Mouse (Mus musculus) heart, postnatal 10 days (tissue): ENCODE data around the gene Tcp10c. TPM values are rescaled to one million over a fixed set of nuclear protein-coding genes. Genes with fewer than 3 reads are reported as not detected.
A peak's percentile ranks its signal among the peaks of the same experiment; 100 is the strongest.
"Not testable (repeated sequence)": the region's sequence is repeated elsewhere in the genome, so short reads cannot be mapped to it uniquely, and the experiment has no call there.

Experiments used
- DNase-seq, 2 experiments: peaks; one replicate each; pipeline ENCODE4 v3.0.0; 2021
- intact Hi-C: fragments of 180-260 bp; cut with DNase I; formaldehyde crosslinking; loops from one replicate; pipeline ENCODE4 v1.15.1; 2025
- total RNA-seq, 2 experiments: library from RNA; stranded (reverse); gene quantifications; 2 replicates each; pipeline ENCODE4 v1.2.3; 2021

Gene Tcp10c
- total RNA-seq, result not detected

DNA sequence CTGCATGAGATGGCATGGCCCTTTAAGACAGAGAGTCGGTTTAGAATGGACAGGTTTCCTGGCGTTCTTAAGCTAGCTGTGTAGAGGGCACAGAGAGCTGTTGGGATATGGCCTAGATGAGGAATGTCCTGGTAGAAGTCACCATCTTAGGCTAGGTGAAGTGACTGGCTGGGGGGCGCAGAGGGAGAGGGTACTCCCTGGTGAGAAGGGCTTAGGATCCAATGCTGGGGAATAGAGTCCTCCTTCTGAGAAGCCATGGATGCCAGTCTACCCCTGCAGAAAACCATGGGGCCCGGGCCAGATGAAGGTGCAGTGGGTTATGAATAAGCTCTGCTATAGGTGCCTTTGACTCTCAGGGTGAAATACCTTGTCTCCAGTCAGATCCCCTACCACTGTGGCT, at the start of gene Tcp10c:
Gene Tcp10c (plus strand): TSS at position 52 of the 400 bp plus-strand sequence.
- DNase-seq, intact Hi-C loops: not testable (repeated sequence)

GRCm38 (mm10) chr17:13307852-13308251, 46.5 kb upstream of the Tcp10c start:
- intact Hi-C loops, result not testable (repeated sequence)
- peak in 1 of 2 experiments; percentile 36 for DNase-seq

DNA sequence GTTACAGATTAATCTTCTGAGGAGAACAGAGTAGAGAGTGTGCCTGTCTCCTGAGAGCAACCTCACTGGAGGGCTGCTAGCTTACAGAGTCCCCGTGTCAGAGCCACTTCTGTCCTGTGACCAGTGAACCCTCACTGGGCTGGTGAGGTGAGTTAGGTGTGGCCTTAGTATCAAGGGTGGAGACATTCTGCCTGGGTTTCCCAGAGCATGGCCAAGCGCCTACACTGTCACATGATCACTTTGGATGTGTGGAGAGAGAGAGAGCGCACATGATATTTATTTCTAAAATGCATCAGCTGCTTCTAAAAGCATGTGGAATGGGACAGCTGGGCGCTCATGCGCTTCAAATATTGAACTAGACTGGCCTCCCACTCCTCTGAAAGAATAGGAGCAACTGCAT, 46.0 kb upstream of the Tcp10c start:
- intact Hi-C loops, result not testable (repeated sequence)
- peak in 1 of 2 experiments; percentile 4 for DNase-seq

DNA sequence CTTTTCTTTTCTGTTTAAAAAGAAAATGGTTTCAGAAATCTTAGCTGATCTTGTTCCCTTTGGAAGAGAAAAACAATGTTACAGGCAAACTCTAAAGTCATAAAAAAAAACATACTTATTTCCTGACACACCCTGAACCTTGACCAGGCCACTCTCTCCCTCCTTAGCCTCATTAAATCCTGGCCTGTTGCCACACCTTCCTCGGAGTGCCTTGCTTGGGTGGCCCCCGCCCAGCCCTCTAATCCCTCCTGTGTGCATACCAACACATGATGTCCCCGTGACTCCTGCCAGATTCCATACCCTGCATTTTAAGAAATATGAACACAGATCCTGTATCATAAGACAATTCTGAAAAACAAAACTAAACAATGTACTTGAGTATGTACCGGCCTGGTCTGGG, 45.6 kb upstream of the Tcp10c start:
- intact Hi-C loops, result not testable (repeated sequence)

DNA sequence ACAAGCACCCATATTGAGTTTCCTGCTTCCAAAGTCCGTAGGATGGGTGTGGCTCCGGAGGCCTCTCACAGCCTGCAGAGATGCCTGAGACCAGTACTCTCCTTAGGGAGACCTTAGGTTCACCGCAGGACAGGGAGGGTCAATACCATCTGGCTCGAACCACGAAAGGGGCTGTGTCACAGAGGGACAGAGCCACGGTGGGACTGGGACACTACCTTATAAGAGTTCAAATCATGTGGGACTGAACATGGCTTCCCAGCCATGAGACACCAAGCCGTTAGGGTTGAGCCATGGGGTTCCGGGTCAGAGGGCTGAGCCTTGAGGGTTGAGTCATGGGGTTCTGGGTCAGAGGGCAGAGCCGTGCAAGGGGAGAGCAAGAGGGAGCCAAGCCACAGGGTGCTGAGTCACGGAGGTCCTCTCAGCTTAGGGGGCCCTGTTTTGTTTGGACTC, 45.2 kb upstream of the Tcp10c start:
- DNase-seq, result peak in 1 of 2 experiments; percentile 9
- intact Hi-C loops, result not testable (repeated sequence)

More for the DNA sequence above, 45.6 kb upstream of the Tcp10c start:
- DNase-seq, result not testable (repeated sequence)

GRCm38 (mm10) chr17:13329967-13330366, 24.4 kb upstream of the Tcp10c start:
- intact Hi-C loops, DNase-seq: not testable (repeated sequence)

DNA sequence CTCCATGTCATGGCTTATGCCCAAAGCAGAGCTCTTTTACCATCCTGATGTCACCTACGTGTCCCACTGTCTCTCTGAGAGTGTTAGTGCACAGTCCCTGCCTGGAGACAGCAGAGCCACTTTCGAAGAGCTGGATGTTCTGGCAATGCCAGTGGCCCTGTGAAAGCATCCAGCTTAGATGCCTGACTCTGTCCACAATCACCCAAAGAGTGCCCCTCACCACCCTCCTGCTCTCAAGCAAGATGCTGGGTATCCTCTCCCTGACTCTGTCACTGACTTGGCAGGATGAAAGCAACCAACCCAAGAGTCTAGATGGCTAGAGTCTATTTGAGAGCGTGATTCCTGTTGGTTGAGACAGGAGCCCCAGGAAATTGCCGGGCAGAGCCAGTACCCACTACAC, 23.2 kb upstream of the Tcp10c start:
- DNase-seq, intact Hi-C loops: not testable (repeated sequence)

- DNase-seq, intact Hi-C loops: not testable (repeated sequence)
Observed at GRCm38 (mm10) chr17:13332496-13332895, 21.9 kb upstream of the Tcp10c start.

DNA sequence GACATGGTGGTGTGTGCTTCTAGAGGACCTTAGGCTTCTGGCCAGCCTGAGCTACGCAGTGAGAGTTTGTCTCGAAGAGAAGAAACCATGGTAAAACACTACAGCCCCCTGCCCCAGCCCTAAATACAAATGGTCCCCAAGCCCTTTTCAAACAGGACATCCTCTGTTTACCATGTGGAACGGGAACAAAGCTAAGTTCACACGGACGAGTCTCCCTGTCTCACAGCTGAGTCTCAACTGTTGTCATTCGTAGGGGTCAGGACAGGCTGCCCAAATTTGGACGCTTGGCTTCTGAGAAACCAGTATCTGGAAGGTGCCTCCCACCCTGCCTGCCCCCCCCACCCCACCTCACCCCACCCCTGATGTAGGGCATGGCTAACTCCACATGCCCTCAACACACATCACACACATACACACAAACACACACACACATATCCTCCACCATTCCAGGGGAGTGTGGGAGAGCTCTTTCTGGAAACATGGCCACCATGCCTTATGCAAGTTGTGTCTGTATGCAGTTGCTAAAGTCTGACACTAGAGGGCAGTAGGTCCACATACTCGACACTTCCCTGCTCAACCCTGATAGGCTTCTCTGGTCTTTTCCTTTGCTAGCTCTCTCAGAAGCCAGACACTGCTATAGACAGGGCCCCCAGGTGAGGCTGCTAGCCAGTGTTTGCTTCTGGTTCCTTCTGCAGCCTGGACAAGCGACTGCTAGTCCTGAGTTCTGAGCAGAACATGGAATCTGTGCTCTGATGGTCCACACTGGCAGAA, 17.2 kb upstream of the Tcp10c start:
- intact Hi-C loops, result not testable (repeated sequence)
- DNase-seq, result peak; percentile 56 to 68

- intact Hi-C loops, DNase-seq: not testable (repeated sequence)
Observed at GRCm38 (mm10) chr17:13337931-13338330, 16.4 kb upstream of the Tcp10c start.

DNA sequence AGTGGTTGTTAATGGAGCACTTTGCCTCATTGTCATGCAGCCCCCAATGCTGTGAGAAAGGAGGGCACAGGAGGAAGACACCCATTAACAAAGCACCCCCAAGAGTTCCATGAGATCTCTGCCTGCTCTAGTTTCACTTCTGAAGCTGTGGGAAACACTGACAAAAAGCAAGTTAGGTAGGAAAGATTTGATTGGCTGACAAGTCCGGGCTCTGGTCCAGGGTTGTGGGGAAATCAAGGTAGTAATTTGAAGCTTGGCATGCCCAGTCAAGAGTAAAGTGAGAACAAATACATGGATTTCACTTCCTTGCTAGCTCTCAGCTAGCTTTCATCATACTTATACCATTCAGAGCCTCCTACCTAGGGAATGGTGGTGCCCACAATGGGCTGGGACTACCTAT, 14.3 kb upstream of the Tcp10c start:
- DNase-seq, intact Hi-C loops: not testable (repeated sequence)

DNA sequence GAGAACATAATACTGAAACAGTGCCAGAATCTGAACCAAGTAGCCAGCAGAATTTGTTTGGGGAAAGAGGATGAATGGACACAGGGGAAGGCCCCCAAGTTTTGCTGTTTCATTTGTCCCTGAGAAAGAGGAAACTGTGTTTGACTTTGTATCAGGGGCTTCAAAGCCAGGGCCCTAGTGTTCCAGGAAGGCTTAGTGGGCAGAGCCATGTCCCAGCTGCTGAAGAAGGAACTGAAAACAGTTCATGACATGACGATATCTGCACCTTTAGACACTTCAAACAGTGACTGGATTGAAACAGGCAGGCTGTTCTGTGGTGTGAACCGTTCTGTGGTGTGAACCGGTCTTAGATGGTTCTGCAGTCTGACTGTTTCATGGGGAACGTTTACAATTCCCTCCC, 8.4 kb upstream of the Tcp10c start:
- intact Hi-C loops, DNase-seq: not testable (repeated sequence)

DNA sequence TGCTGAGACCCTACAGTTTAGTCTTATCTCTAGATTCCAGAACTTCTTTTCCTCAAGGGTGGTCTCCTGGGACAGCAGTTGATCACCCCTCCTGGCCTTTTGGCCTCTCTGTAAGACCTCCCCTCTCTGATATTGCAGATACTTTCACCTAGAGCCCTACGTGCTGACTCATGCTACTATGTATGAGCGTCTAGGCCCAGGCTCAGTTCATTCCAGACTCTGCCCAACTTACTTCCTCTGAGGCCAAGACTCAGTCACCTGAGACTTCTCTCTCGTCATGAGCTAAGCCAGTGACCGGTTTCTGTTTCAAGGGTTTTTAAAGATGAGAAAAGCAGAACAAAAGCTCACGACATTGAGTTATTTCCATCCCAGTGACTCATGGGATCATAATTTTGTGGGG, 4.8 kb upstream of the Tcp10c start:
- DNase-seq, intact Hi-C loops: not testable (repeated sequence)

DNA sequence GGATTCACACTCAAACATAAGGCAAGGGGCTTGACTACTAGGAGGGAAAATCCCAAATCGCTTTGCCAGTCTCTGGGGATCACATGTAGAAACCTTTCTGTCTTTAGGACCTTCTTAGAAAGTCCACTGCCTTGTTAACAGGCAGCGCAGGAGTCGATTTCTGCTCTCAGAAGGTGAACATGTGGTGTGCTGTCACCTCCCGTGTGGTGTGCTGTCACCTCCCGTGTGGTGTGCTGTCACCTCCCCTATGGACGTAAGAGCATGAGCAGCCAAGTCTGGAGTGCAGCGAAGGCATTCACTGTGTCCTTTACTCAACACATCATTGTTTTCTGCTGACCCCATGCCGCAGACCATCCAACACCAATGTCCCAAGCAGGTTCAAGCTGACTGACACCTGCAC, 1.1 kb upstream of the Tcp10c start:
- DNase-seq, intact Hi-C loops: not testable (repeated sequence)

GRCm38 (mm10) chr17:13362489-13362888, 8.1 kb downstream of the Tcp10c start:
- DNase-seq, intact Hi-C loops: not testable (repeated sequence)

DNA sequence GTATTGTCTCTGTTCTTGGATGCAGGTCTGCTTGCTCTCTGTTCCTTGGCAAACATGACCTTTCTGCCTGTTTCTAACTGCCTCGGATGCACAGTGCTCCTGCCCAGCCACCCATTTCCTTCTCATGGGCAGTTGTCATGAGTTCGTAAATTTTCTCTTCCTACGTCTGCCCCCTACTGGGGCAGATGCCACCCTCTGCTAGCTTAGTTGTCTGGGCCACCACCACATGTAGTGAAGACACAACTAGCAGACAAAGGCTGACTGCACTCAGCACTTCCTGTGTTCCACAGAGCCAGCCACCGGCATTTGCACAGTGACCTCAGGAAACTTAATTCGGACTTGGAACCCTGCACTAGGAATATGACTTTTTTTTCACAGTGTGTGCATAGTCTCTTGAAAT, 9.4 kb downstream of the Tcp10c start:
- DNase-seq, intact Hi-C loops: not testable (repeated sequence)

DNA sequence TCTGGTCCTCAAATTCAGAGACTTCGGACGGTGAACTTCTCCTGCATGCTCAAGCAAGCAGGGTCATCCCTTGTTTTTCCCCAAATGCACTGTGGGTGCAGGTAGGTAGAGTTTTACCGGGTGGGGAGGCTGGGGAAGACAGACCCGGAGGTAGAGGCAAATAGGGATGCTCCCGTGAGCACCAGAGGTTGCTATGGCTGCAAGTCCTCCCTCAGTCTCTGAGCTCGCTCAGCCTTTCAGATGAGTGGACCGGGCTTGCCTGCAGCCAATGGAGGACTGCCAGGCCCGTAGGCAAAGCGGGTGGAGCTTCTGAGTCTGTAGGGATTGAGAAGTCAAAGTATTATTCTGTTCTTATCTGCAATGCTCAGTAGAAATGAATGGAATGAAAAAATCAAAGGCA, 9.8 kb downstream of the Tcp10c start:
- intact Hi-C loops, DNase-seq: not testable (repeated sequence)

- intact Hi-C loops, DNase-seq: not testable (repeated sequence)
Observed at GRCm38 (mm10) chr17:13367181-13367580, 12.8 kb downstream of the Tcp10c start.

GRCm38 (mm10) chr17:13368658-13369057, 14.3 kb downstream of the Tcp10c start:
- intact Hi-C loops, DNase-seq: not testable (repeated sequence)

DNA sequence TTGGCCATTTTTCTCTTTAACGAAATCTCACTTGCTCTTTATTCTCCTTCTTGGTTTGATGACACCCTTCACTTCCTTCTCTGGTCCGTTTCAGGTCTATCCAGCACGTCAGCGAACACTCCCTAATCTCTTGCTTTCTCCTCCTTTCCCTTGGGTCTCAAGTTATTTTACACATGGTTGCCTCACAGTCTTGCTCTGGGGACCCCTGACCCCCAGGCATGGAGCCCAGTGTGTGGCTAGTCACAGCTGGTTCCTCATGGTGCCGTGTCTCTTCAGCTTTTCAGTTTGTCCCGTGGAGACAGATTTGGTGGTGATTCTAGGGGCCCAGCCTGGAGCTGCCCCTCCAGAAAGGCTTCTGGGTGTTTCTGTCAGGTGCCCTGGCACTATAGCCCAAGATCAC, 16.4 kb downstream of the Tcp10c start:
- intact Hi-C loops, DNase-seq: not testable (repeated sequence)

DNA sequence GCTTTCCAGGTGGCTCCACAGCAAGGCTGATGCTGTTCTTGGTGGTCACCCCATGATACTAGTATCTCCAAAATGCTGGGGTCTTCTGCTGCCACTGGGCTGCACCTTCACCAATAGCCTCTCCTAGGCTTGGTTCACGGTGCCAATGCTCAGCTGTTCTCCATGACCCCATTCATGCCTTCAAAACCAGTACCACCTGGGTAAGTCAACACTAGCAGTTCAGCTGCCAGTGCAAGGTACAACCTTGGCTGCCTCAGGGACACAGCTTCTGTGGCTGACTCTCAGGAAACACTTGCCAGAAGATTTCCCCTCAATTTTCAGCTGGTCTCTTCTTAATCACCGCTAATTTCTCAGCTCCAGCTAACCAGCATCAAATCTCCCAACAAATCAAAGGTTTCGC, 24.0 kb downstream of the Tcp10c start:
- intact Hi-C loops, DNase-seq: not testable (repeated sequence)

DNA sequence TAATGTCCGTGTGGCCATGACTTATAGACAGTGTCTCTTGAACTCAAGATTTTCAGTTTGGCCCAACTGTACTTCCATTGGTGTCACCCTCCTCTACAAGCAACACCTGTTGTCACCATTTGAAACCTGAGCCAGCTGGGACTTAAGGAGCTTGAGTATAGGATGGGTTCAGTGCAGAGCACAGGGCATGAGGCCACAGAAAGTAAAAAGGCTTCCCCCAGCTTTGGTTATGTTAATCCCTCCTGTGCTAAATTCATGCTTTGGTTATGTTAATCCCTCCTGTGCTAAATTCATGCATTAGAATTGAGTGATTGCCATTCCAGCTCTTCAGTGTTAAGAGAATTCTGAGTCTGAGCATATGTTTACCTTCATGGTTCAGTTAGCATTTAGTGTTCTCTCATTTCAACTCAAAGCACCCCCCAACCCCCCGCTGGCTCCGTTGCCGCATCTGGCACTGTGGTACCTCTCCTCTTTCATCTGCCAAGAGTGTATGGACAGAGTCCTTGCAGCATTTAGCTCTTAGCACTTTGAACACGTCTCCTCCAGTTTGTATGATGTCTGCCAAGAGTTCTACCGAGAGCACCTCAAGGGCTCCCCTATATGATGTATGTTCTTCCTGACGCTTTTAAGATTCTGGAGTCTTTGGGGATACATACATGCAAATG, 25.7 kb downstream of the Tcp10c start:
- intact Hi-C loops, DNase-seq: not testable (repeated sequence)
